Mouse (Mus musculus) forebrain, embryonic 16.5 days (tissue): ENCODE results near the gene Atf6b. TPM values are rescaled to one million over a fixed set of nuclear protein-coding genes. Genes with fewer than 3 reads are reported as not detected.
A peak's percentile ranks its signal among the peaks of the same experiment; 100 is the strongest.

Experiments used
- ATAC-seq: fragments of 200-750 bp; cut with Nextera tagmentation; 2 replicates; pipeline ENCODE4 v1.8.0; 2017; ENCODE audit warnings: mild to moderate bottlenecking, moderate library complexity
- H3K27ac ChIP-seq: fragments of 300-500 bp; sonication (generic); 2 replicates; pipeline ENCODE4 v1.5.1; 2014; ENCODE audit warnings: low read length, control low read depth
- H3K27me3 ChIP-seq: fragments of 300-500 bp; sonication (generic); replicated peaks from 2 replicates; pipeline ENCODE4 v1.6.1; 2014; ENCODE audit warnings: low read length; ENCODE audit not compliant: control insufficient read depth, insufficient read depth
- H3K36me3 ChIP-seq: fragments of 300-500 bp; sonication (generic); 2 replicates; pipeline ENCODE4 v1.6.1; 2014; ENCODE audit not compliant: control insufficient read depth, insufficient read depth
- H3K4me1 ChIP-seq: fragments of 300-500 bp; sonication (generic); replicated peaks from 2 replicates; pipeline ENCODE4 v1.6.1; 2014; ENCODE audit warnings: low read length; ENCODE audit not compliant: control insufficient read depth, insufficient read depth
- H3K4me2 ChIP-seq: fragments of 300-500 bp; sonication (generic); 2 replicates; pipeline ENCODE4 v1.6.1; 2014; ENCODE audit warnings: mild to moderate bottlenecking, low read length, control low read depth
- H3K4me3 ChIP-seq: fragments of 300-500 bp; sonication (generic); replicated peaks from 2 replicates; pipeline ENCODE4 v1.5.1; 2014; ENCODE audit warnings: mild to moderate bottlenecking, low read length, control low read depth
- H3K9ac ChIP-seq: fragments of 300-500 bp; sonication (generic); replicated peaks from 2 replicates; pipeline ENCODE4 v1.6.1; 2014; ENCODE audit warnings: low read depth, low read length, control low read depth
- H3K9me3 ChIP-seq: fragments of 300-500 bp; sonication (generic); 2 replicates; pipeline ENCODE4 v1.6.1; 2016; ENCODE audit warnings: low read length; ENCODE audit not compliant: control insufficient read depth
- WGBS: fragments of 180-500 bp; shearing (Covaris S2); extraction: QIAGEN DNeasy Blood & Tissue Kit; methylation state at CpG from one replicate; pipeline ENCODE4 v1.1.7; 2014; 5-methylcytosine and 5-hydroxymethylcytosine counted together
- polyA plus RNA-seq: library from polyadenylated mRNA; unstranded; fragments of >200 nt; fragmentation: Nextera tagmentation; extraction: Ambion mirVana; gene quantifications from 2 replicates; pipeline ENCODE4 v1.2.1, GENCODE M21; 2015

The Atf6b gene
- polyA plus RNA-seq, 1 experiment from 2014 or later, result 119 TPM

GRCm38 (mm10) chr17:34624981-34625380 lies 22.0 kb upstream of the Atf6b start:
- H3K9me3 ChIP-seq, result no peaks in the 10 kb centered on the region

GRCm38 (mm10) chr17:34626062-34626772 lies 20.7 kb upstream of the Atf6b start:
- no peaks in the 10 kb centered on the region for H3K9me3 ChIP-seq
- peak overlapping the region; percentile 69 for H3K4me3 ChIP-seq
- peaks cover 46% of the 10 kb centered on the region for H3K4me1 ChIP-seq
- no peak for ATAC-seq
- peak overlapping the region; percentile 89 for H3K4me2 ChIP-seq
- H3K36me3 ChIP-seq, result peaks cover 5% of the 10 kb centered on the region; the same call in 1 of the 2 replicates
- peak overlapping the region; percentile 65 for H3K9ac ChIP-seq
- WGBS, result 49% methylated on average over 16 of the region's 16 CpGs
- H3K27ac ChIP-seq, result peak overlapping the region; percentile 82; the same call in 1 of the 2 replicates
- peaks cover 10% of the 10 kb centered on the region for H3K27me3 ChIP-seq

More at GRCm38 (mm10) chr17:34624981-34625380, 22.0 kb upstream of the Atf6b start:
- Histone ChIP-seq H3K4me3 (no peak overlapping the region), H3K36me3 (peaks cover 5% of the 10 kb centered on the region; the same call in 1 of the 2 replicates), H3K27ac (no peak overlapping the region), H3K4me2 (no peak overlapping the region), H3K27me3 (peaks cover 3% of the 10 kb centered on the region), H3K9ac (no peak overlapping the region), H3K4me1 (peaks cover 34% of the 10 kb centered on the region)
- 95% methylated on average over 3 of the region's 3 CpGs for WGBS
- ATAC-seq, result no peak

GRCm38 (mm10) chr17:34626773-34627092 lies 20.2 kb upstream of the Atf6b start:
- H3K9me3 ChIP-seq, result no peaks in the 10 kb centered on the region
- ATAC-seq, result peak; percentile 29
- H3K4me3 ChIP-seq, result peak overlapping the region; percentile 69
- peaks cover 5% of the 10 kb centered on the region; the same call in 1 of the 2 replicates for H3K36me3 ChIP-seq
- H3K4me2 ChIP-seq, result peak overlapping the region; percentile 89
- H3K9ac ChIP-seq, result peak overlapping the region; percentile 65
- H3K27ac ChIP-seq, result peak overlapping the region; percentile 82
- peaks cover 51% of the 10 kb centered on the region for H3K4me1 ChIP-seq
- WGBS, result 0% methylated on average over 18 of the region's 18 CpGs
- peaks cover 15% of the 10 kb centered on the region for H3K27me3 ChIP-seq

GRCm38 (mm10) chr17:34627093-34627942 lies 19.6 kb upstream of the Atf6b start:
- H3K9ac ChIP-seq, result peak overlapping the region; percentile 65
- H3K4me2 ChIP-seq, result peak overlapping the region; percentile 89
- H3K36me3 ChIP-seq, result peaks cover 5% of the 10 kb centered on the region; the same call in 1 of the 2 replicates
- WGBS, result under 1% methylated on average over 39 of the region's 45 CpGs
- H3K4me3 ChIP-seq, result peak overlapping the region; percentile 69
- peaks cover 57% of the 10 kb centered on the region for H3K4me1 ChIP-seq
- H3K9me3 ChIP-seq, result no peaks in the 10 kb centered on the region
- H3K27ac ChIP-seq, result peak overlapping the region; percentile 82
- peaks cover 16% of the 10 kb centered on the region for H3K27me3 ChIP-seq
- ATAC-seq, result peak; percentile 76

GRCm38 (mm10) chr17:34627943-34628643 lies 18.9 kb upstream of the Atf6b start, which contains the start of gene Ppt2:
Gene Ppt2, minus strand, starts transcription at chr17:34628510.
- H3K4me3 ChIP-seq, result peak within 1 kb of the TSS; percentile 69
- no peak for ATAC-seq
- 6% methylated on average over 29 of the region's 29 CpGs for WGBS
- peak within 1 kb of the TSS; percentile 82 for H3K27ac ChIP-seq
- H3K27me3 ChIP-seq, result peaks cover 16% of the 10 kb centered on the region
- peak within 1 kb of the TSS; percentile 89 for H3K4me2 ChIP-seq
- H3K36me3 ChIP-seq, result no peaks in the 10 kb centered on the region; the same call in 1 of the 2 replicates
- peak within 1 kb of the TSS; percentile 65 for H3K9ac ChIP-seq
- H3K4me1 ChIP-seq, result peaks cover 60% of the 10 kb centered on the region
- H3K9me3 ChIP-seq, result no peaks in the 10 kb centered on the region

GRCm38 (mm10) chr17:34628644-34628967 lies 18.3 kb upstream of the Atf6b start:
- Histone ChIP-seq H3K4me3 (peak overlapping the region; percentile 69), H3K9me3 (no peaks in the 10 kb centered on the region), H3K27ac (peak overlapping the region; percentile 55), H3K4me2 (peak overlapping the region; percentile 89), H3K27me3 (peaks cover 16% of the 10 kb centered on the region), H3K9ac (no peak overlapping the region; the same call in 1 of the 2 replicates), H3K36me3 (no peaks in the 10 kb centered on the region), H3K4me1 (peaks cover 60% of the 10 kb centered on the region)
- 24% methylated on average over 5 of the region's 5 CpGs for WGBS
- no peak for ATAC-seq

GRCm38 (mm10) chr17:34629221-34629751 lies 17.7 kb upstream of the Atf6b start, which contains the start of gene Prrt1:
Gene Prrt1, plus strand, starts transcription at chr17:34629533.
- Histone ChIP-seq H3K27me3 (peaks cover 16% of the 10 kb centered on the region), H3K9ac (peak within 1 kb of the TSS; percentile 65), H3K27ac (peak within 1 kb of the TSS; percentile 55), H3K4me2 (peak within 1 kb of the TSS; percentile 89), H3K9me3 (no peaks in the 10 kb centered on the region), H3K4me3 (peak within 1 kb of the TSS; percentile 69), H3K36me3 (no peaks in the 10 kb centered on the region), H3K4me1 (peaks cover 60% of the 10 kb centered on the region)
- 2% methylated on average over 15 of the region's 16 CpGs for WGBS
- ATAC-seq, result peak; percentile 44

GRCm38 (mm10) chr17:34629796-34630603 lies 16.9 kb upstream of the Atf6b start:
- Histone ChIP-seq H3K36me3 (no peaks in the 10 kb centered on the region), H3K9ac (peak overlapping the region; percentile 54), H3K27ac (no peak overlapping the region; the same call in 1 of the 2 replicates), H3K27me3 (peaks cover 16% of the 10 kb centered on the region), H3K4me1 (peaks cover 60% of the 10 kb centered on the region), H3K4me3 (peak overlapping the region; percentile 45), H3K4me2 (peak overlapping the region; percentile 89), H3K9me3 (no peaks in the 10 kb centered on the region)
- no peak for ATAC-seq
- WGBS, result 24% methylated on average over 12 of the region's 12 CpGs
